Mouse (Mus musculus) brain, embryonic 14.5 days (tissue): ENCODE data around the gene Mfap1b. TPM values are rescaled to one million over a fixed set of nuclear protein-coding genes. Genes with fewer than 3 reads are reported as not detected.

Experiments
- DNase-seq: peaks from one replicate; pipeline ENCODE4 v3.0.0-alpha.2; 2011; ENCODE audit warnings: low read depth
- CTCF ChIP-seq: fragments of 200-500 bp; IDR thresholded peaks from 2 replicates; pipeline ENCODE4 v1.5.1; 2012; ENCODE audit warnings: inconsistent platforms, mild to moderate bottlenecking, moderate library complexity, borderline replicate concordance; ENCODE audit not compliant: insufficient read depth, insufficient read length; ENCODE audit errors: extremely low read depth
- POLR2A ChIP-seq: fragments of 200-500 bp; IDR thresholded peaks from 2 replicates; pipeline ENCODE4 v1.6.1; 2012; ENCODE audit warnings: mild to moderate bottlenecking, inconsistent platforms, borderline replicate concordance; ENCODE audit not compliant: poor library complexity, insufficient read depth, insufficient read length, severe bottlenecking; ENCODE audit errors: extremely low read depth
- polyA plus RNA-seq: library from polyadenylated mRNA; depleted of rRNA; stranded (reverse); fragments of >200 nt; gene quantifications from 2 replicates; pipeline ENCODE4 v1.2.3, GENCODE M21; 2012

Gene Mfap1b
- polyA plus RNA-seq, 1 experiment: 28.0 TPM

DNA sequence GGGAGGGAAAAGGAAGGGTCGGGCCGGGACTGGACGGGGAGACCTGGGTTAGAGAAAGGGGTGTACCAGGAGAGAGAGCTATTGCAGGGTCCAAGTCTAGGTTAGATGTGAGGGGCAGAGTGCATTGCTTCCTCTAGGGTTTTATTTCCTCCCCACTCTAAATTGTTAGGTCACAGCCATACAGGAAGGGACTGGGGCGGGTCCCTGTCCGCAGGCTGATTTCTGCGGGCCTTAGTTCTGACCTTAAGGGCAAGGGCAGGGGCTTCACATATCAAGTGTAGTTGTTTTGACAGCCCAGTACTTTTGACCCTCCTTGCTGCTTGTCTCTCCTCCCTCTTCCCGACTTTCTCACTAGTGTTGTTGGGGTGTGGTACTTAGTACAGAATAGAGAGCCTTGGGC is 23.8 kb downstream of the Mfap1b start:
- no peak for TF ChIP-seq POLR2A
- no peak for TF ChIP-seq CTCF
- DNase-seq: peak; percentile 4

DNA sequence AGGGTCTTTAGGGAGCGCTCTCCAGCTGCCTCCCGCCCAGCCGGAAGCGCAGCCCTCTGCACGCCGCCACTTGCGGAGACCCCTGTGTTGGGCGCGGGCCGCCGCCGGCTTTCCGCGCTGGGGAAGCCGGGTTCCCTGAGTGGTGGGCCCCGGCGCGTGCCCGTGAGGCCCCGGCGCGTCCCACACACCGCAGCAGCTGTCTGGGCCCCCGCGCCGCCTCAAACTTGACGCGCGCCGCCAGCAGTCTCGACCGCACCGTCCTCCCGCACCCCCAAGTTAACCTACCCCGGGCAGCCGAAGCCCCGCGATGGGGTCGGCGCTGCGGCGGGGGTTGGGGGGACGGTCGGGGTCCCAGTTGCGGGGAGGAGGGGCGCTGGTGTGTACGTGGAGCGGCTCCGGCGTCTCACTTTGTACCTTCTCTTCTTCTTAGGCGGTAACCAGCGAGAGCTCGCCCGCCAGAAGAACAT is 24.3 kb downstream of the Mfap1b start:
- DNase-seq: no peak
- no peak for TF ChIP-seq CTCF
- no peak for TF ChIP-seq POLR2A

DNA sequence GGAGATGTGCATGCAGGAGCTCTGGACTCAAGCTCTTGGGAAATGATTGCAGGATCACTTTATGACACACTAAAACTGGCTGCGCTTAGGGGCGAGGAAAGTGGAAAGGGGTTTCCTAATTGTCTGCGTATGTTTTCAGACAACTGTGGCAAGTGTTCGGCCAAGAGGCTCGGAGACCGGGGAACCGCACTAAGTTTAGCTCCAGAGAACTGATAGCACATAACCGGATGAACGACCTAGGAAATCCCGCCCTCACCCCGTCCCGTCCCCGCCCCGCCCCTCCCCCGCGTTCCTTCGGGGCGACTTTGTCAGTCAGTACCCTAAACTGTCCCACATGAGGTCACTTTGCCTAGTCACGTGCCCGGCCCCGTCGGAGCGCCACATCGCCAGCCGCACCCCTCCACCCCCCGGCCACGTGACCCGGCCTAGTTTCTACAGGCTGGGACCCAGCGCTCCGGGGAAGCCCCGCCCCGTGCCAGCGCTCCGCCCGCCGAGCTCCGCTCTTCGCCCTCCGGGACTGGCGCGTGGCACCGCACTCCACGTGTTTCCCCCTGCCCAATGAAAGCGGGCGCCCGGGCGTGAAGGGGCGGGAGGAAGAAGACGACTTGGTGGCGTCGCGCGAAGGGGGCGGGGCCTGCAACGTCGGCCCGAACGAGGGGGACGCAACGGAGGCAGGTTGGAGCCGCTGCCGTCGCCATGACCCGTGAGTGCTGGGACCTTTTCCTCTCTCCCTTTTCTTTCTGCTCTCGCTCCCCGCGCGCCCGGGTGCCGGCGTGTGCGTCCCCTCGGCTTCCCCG is 24.9 kb downstream of the Mfap1b start, which contains the start of gene Serf2:
Serf2 (plus strand) TSS at position 457 of the 797 bp plus-strand sequence.
- TF ChIP-seq CTCF (no peak), POLR2A (peak; percentile 87)

DNA sequence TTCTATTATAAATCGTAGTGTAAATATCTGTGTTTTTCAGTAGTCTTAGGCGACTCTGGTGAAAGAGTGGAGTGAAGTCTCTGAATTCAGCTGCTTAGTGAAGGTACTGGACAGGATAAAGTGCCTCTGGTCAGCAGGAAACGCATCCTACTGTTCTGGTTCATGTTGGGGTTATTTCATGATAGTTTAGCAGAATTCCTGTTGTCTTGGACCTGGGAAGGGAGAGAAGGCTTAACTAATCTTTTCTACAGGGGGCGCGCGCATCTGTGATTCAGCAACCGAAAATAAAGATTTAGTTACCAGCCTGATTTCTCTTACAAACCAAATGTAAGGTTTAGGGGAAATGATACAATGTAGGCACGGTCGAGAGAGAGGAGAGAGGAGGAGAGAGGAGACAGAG is 25.7 kb downstream of the Mfap1b start:
- DNase-seq: peak; percentile 56
- no peak for TF ChIP-seq POLR2A
- peak; percentile 21; the same call in 1 of the 2 replicates for TF ChIP-seq CTCF

More for the DNA sequence above, 24.9 kb downstream of the Mfap1b start, which contains the start of gene Serf2:
- peak; percentile 100 for DNase-seq

DNA sequence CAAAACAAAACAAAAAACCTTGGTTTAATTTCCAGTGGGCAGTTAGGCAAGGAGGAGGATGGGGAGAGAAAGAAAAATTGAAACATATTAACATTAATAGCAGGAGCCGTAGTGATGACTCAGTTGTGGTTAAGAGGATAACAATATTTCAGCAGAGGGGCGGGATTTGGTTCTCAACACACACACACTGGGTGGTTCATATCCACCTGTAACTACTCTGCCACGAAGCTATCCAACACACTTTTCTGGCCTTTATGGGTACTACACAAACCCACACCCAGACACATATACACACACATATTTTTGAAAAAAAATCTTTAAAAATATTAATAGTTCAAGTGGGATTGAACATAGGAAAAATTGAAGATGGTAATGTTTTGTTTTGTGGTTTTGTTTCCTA is 26.9 kb downstream of the Mfap1b start:
- TF ChIP-seq CTCF (no peak), POLR2A (no peak)
- DNase-seq: no peak

DNA sequence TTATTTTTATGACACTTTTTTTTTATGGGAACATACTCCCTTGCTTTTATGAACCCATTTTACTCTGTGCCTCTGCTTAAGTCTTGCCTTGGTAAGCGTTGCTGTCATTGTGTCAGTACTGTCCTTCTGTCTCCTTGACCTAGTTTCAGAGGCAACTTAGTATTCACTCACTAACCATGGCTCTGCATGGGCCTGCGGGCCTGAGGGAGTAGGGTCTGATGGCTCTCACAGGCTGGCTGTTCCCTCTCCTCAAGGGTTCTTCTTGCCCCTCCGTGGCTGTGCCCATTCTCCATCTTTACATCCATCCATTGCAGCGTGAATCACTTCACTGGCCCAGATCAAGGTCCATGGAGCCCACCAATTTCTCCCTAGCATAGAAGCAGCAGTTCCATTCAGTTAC is 27.4 kb downstream of the Mfap1b start:
- no peak for DNase-seq
- TF ChIP-seq POLR2A: no peak
- no peak for TF ChIP-seq CTCF

DNA sequence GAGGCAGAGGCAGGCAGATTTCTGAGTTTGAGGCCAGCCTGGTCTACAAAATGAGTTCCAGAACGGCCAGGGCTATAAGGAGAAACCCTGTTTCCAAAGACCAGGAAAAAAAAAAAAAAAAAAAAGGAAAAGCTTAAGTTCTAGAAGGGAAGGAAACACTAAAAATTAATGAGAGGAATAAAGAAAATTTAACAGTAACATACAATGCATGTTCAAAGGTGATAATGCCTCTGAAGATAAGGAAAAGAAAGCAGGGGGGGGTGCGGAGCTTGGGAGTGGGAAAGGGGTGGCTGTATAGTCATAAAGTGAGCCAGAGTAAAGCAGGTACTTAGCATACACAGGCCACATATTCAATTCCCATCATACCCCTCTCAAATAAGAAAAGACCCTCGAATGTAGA is 28.8 kb downstream of the Mfap1b start:
- no peak for DNase-seq
- TF ChIP-seq CTCF (no peak), POLR2A (no peak)

DNA sequence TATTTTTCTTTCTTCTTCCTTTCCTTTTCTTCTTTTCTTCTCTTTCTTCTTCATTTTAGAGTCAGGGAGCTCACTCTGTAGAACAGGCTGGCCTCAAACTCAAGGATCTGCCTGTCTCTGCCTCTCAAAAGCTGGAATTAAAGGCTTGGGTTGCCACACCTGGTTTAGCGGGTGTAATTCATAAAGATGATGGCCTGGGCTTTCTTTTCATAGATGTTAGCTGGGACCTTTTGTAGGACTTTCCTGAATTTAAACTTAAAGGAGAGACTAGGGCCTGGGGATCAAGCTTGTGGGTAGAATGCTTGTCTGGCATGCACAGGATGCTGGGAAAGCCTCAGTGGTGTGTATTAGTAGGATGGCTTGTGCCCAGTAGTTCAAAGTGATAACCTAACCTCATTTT is 29.7 kb downstream of the Mfap1b start, which contains the start of gene Ell3:
Ell3 (minus strand) TSS at position 101 of the 400 bp plus-strand sequence.
- DNase-seq: no peak
- TF ChIP-seq CTCF: no peak
- TF ChIP-seq POLR2A: no peak

DNA sequence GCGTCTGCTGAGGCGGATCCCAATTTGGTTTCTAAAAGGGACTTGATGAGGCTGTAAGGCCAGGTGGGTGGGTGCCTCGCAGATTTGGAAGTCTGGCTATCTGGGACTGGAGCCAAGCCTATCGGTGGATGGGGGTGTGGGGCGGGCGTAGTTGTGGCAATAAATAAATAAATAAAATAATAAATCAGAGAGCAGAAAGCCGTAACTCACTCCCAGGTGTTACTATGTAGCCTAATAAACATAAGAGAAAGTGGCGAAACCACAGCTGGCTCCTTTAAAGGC is 30.9 kb downstream of the Mfap1b start:
- DNase-seq: peak; percentile 40

DNA sequence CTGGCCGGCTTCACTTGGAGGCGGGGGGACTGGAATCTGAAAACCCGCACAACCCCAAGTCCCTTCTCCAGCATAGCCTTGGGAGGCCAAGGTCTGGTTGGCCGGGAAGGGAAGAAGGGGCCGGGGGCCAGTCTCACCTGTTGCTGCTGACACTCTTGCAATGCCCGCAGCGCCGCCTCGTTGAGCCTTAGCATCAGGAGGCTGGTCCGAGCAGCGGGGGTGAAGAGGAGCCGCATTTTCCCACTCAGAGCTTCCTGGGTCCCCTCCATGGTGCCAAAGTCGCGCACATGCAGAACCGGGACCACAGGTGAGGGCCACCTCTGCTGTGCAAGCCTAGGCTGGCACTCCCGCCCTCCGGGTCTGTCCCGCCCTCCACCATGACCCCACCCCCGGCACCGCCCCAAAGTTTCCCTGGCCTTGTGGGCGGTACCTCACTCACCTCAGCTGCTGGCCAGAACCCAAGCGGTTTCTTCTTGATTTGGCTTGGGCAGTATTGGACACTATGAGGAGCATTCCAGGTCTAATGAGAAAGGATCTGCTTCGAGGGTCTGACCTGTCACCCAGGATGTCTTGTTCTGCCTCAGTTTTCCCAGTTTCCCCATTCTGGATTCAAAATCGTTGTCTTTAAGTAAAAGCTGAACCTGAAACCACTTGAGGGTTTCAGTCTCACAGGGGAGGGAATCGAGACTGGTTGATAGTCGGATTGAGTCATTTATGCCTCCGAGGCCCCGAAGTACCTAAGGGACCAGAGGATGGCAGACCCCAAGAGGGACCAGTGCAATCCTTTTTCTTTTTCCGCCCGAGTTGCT is 31.4 kb downstream of the Mfap1b start:
- DNase-seq: peak; percentile 19
- no peak for TF ChIP-seq CTCF
- TF ChIP-seq POLR2A: no peak

More for the DNA sequence above, 30.9 kb downstream of the Mfap1b start:
- TF ChIP-seq CTCF (no peak), POLR2A (no peak)

DNA sequence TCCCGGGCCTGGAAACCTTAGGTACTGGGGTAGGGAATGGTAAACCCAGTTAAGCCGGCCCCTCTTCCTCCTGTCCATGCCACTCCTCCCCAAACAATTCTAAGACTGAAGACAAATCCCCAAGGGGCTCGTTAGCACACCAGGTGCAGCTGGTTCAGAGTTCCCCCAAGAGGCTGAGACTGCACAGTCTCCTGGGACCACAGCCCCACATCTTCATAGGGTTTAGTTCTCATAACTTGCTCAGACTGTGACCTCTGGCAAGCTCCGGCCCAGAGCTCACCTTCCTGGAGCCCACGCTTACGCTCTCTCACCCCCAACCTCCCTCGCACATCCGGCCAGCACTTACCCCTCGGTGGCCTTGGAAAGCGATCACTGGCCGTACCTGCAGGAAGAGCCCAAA is 32.1 kb downstream of the Mfap1b start:
- no peak for DNase-seq
- TF ChIP-seq CTCF (no peak), POLR2A (no peak)

DNA sequence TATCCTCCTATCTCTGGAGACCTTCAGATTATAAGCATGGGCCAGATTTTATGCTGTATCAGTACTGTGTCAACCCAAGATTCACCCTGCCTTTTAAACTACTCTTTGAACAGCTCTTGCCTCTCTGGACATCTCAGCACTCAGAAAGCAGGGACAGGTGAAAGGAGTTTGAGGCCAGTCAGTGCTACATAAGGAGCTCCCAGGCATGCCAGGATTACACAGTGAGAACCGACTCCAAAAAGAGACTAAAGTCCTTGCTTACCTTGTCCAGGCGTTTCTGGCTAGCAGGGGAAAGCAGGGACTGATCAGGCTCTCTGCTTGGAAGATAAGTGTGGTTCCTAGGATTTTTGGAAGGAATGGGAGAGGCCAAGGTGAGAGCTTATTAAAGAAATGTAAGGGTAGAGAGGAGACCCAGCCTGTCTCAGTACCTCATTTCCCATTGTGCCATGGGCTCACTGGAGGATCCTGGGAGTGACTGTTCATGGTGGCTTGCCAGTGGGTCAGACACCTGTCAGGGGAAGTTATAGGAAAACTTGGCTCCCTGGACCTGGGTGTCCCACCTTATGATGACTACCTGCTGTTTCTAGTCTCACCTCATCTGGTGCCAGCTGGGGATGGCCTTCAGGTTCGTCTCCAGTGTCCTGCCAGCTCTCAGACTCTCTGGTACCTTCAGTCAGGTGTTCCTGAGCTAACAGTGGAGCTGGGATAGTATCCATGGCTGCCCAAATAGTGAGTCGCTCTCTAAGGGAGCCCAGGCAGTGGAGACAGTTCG is 32.8 kb downstream of the Mfap1b start:
- TF ChIP-seq CTCF: no peak
- no peak for TF ChIP-seq POLR2A
- no peak for DNase-seq
